Mouse (Mus musculus) heart, postnatal 0 days (tissue): ENCODE data around the gene Map6. TPM values are rescaled to one million over a fixed set of nuclear protein-coding genes. Genes with fewer than 3 reads are reported as not detected.

Experiments
- ATAC-seq: fragments of 200-750 bp; cut with Nextera tagmentation; 2 replicates; pipeline ENCODE4 v1.8.0; 2017; ENCODE audit warnings: low read depth, moderate number of reproducible peaks, moderate library complexity; ENCODE audit not compliant: insufficient read depth
- DNase-seq: peaks from one replicate; pipeline ENCODE4 v3.0.0-alpha.2; 2016; ENCODE audit warnings: low spot score
- H3K27ac ChIP-seq: fragments of 300-500 bp; sonication (generic); 2 replicates; pipeline ENCODE4 v1.5.1; 2014; ENCODE audit warnings: low read depth, mild to moderate bottlenecking
- H3K27me3 ChIP-seq: fragments of 300-500 bp; sonication (generic); 2 replicates; pipeline ENCODE4 v1.6.1; 2014; ENCODE audit warnings: low read length, mixed read lengths; ENCODE audit not compliant: control insufficient read depth, insufficient read depth
- H3K36me3 ChIP-seq: fragments of 300-500 bp; sonication (generic); replicated peaks from 2 replicates; pipeline ENCODE4 v1.6.1; 2014; ENCODE audit warnings: low read length, mixed read lengths; ENCODE audit not compliant: control insufficient read depth, insufficient read depth
- H3K4me1 ChIP-seq: fragments of 300-500 bp; sonication (generic); 2 replicates; pipeline ENCODE4 v1.6.1; 2014; ENCODE audit warnings: antibody characterized with exemption; ENCODE audit not compliant: control insufficient read depth, insufficient read depth
- H3K4me2 ChIP-seq: fragments of 300-500 bp; sonication (generic); 2 replicates; pipeline ENCODE4 v1.6.1; 2014; ENCODE audit warnings: low read depth, mild to moderate bottlenecking, low read length, moderate library complexity
- H3K4me3 ChIP-seq: fragments of 300-500 bp; sonication (generic); 2 replicates; pipeline ENCODE4 v1.5.1; 2014; ENCODE audit warnings: low read depth, low read length
- H3K9ac ChIP-seq: fragments of 300-500 bp; sonication (generic); replicated peaks from 2 replicates; pipeline ENCODE4 v1.6.1; 2014; ENCODE audit warnings: low read depth, low read length, mixed read lengths
- H3K9me3 ChIP-seq: fragments of 300-500 bp; sonication (generic); replicated peaks from 2 replicates; pipeline ENCODE4 v1.6.1; 2016; ENCODE audit warnings: low read length; ENCODE audit not compliant: control insufficient read depth
- CTCF ChIP-seq: IDR thresholded peaks from 2 replicates; pipeline ENCODE4 v1.5.1; 2016; ENCODE audit warnings: antibody characterized with exemption, control low read depth, low read depth
- EP300 ChIP-seq: IDR thresholded peaks from 2 replicates; pipeline ENCODE4 v1.6.1; 2016; ENCODE audit warnings: antibody characterized with exemption, low read depth
- WGBS: fragments of 180-500 bp; shearing (Covaris S2); extraction: QIAGEN DNeasy Blood & Tissue Kit; methylation state at CpG from one replicate; pipeline ENCODE4 v1.1.7; 2014; 5-methylcytosine and 5-hydroxymethylcytosine counted together
- polyA plus RNA-seq: library from polyadenylated mRNA; unstranded; fragments of >200 nt; fragmentation: Nextera tagmentation; extraction: Ambion mirVana; gene quantifications from 2 replicates; pipeline ENCODE4 v1.2.1, GENCODE M21; 2015
- total RNA-seq: library from RNA; depleted of rRNA; stranded (reverse); fragments of >200 nt; gene quantifications from 2 replicates; pipeline ENCODE4 v1.2.3, GENCODE M21; 2014; ENCODE audit warnings: low replicate concordance

The Map6 gene
- total and polyA plus RNA-seq, 2 experiments from 2014 or later: 2.5 to 3.7 TPM

DNA sequence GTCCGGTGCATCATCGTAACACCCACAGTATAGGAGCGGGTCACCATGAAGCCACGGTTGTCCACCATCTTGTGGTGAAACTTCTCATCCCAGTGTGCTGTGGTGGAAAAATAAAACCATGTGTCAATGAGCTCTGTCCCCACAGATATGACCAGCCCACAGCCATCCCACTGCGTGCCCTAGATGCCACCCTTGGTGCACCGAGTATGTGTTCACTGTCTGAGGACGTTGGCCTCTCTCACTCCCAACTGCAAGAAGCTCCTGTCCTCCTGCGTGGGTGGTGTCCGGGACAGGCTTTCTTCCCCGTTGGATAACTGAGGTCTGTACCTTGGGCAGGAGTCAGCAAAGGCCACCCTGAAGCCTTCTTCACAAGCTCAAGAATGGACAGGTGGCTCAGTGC lies 80.0 kb downstream of the Map6 start:
- peaks cover 73% of the 10 kb centered on the region for H3K36me3 ChIP-seq
- H3K27ac ChIP-seq: no peak overlapping the region
- H3K4me1 ChIP-seq: peaks cover 24% of the 10 kb centered on the region
- DNase-seq (no peak), ATAC-seq (no peak)
- no peak overlapping the region for H3K9ac ChIP-seq
- no peak overlapping the region for H3K4me3 ChIP-seq
- WGBS: 90% methylated on average over 10 of the region's 10 CpGs
- no peaks in the 10 kb centered on the region for H3K27me3 ChIP-seq
- no peak for TF ChIP-seq EP300
- no peak for TF ChIP-seq CTCF
- no peaks in the 10 kb centered on the region for H3K9me3 ChIP-seq
- no peak overlapping the region for H3K4me2 ChIP-seq

GRCm38 (mm10) chr7:99348883-99349282 lies 81.6 kb downstream of the Map6 start:
- H3K9ac ChIP-seq: no peak overlapping the region
- no peak for ATAC-seq
- no peak overlapping the region for H3K4me3 ChIP-seq
- no peak overlapping the region for H3K4me2 ChIP-seq
- TF ChIP-seq CTCF (no peak), EP300 (no peak)
- H3K36me3 ChIP-seq: peaks cover 59% of the 10 kb centered on the region
- H3K9me3 ChIP-seq: no peaks in the 10 kb centered on the region
- no peaks in the 10 kb centered on the region for H3K27me3 ChIP-seq
- no peak for DNase-seq
- H3K4me1 ChIP-seq: peaks cover 31% of the 10 kb centered on the region
- no peak overlapping the region for H3K27ac ChIP-seq
- 88% methylated on average over 26 of the region's 26 CpGs for WGBS

- DNase-seq: no peak
- Histone ChIP-seq H3K36me3 (peaks cover 48% of the 10 kb centered on the region), H3K4me2 (peak overlapping the region; percentile 92), H3K4me1 (peaks cover 41% of the 10 kb centered on the region), H3K27ac (peak overlapping the region; percentile 96), H3K9ac (peak overlapping the region; percentile 84), H3K4me3 (peak overlapping the region; percentile 71), H3K27me3 (no peaks in the 10 kb centered on the region), H3K9me3 (no peaks in the 10 kb centered on the region)
- TF ChIP-seq CTCF (no peak), EP300 (no peak)
- WGBS: 41% methylated on average over 9 of the region's 9 CpGs
- no peak for ATAC-seq
These were observed 82.8 kb downstream of the Map6 start for GRCm38 (mm10) chr7:99349782-99350720.

GRCm38 (mm10) chr7:99351104-99351801 lies 84.0 kb downstream of the Map6 start:
- Histone ChIP-seq H3K27ac (peak overlapping the region; percentile 96), H3K9ac (peak overlapping the region; percentile 84), H3K27me3 (no peaks in the 10 kb centered on the region), H3K4me2 (peak overlapping the region; percentile 92), H3K4me1 (peaks cover 45% of the 10 kb centered on the region), H3K9me3 (no peaks in the 10 kb centered on the region), H3K4me3 (peak overlapping the region; percentile 71), H3K36me3 (peaks cover 36% of the 10 kb centered on the region)
- DNase-seq (peak; percentile 58), ATAC-seq (no peak)
- TF ChIP-seq CTCF: no peak
- TF ChIP-seq EP300: no peak
- WGBS: 2% methylated on average over 12 of the region's 12 CpGs

GRCm38 (mm10) chr7:99351802-99352517 lies 84.7 kb downstream of the Map6 start:
- ATAC-seq (no peak), DNase-seq (peak; percentile 75)
- H3K4me1 ChIP-seq: peaks cover 51% of the 10 kb centered on the region
- TF ChIP-seq CTCF (no peak), EP300 (no peak)
- 4% methylated on average over 18 of the region's 18 CpGs for WGBS
- peaks cover 29% of the 10 kb centered on the region for H3K36me3 ChIP-seq
- H3K27ac ChIP-seq: peak overlapping the region; percentile 96
- no peaks in the 10 kb centered on the region for H3K9me3 ChIP-seq
- H3K4me2 ChIP-seq: peak overlapping the region; percentile 92
- peak overlapping the region; percentile 84 for H3K9ac ChIP-seq
- no peaks in the 10 kb centered on the region for H3K27me3 ChIP-seq
- peak overlapping the region; percentile 71 for H3K4me3 ChIP-seq
